Mouse (Mus musculus) embryonic fibroblast, embryonic 13.5 days (primary cell): Measurements from ENCODE around the gene Josd2. TPM values are rescaled to one million over a fixed set of nuclear protein-coding genes. Genes with fewer than 3 reads are reported as not detected.

Experiments
- H3K27ac ChIP-seq: 2 replicates; pipeline ENCODE4 v1.5.1; 2012; ENCODE audit warnings: low read length, control low read depth, inconsistent platforms; ENCODE audit not compliant: insufficient read depth
- H3K4me1 ChIP-seq: 2 replicates; pipeline ENCODE4 v1.6.1; 2011; ENCODE audit warnings: low read length; ENCODE audit not compliant: control insufficient read depth, insufficient read depth
- H3K4me3 ChIP-seq: 2 replicates; pipeline ENCODE4 v1.5.1; 2011; ENCODE audit warnings: mild to moderate bottlenecking, control low read depth, low read length; ENCODE audit not compliant: insufficient read depth
- CTCF ChIP-seq: IDR thresholded peaks from 2 replicates; pipeline ENCODE4 v1.5.1; 2011; ENCODE audit warnings: mild to moderate bottlenecking, control low read depth, low read length, moderate library complexity, borderline replicate concordance; ENCODE audit not compliant: insufficient read depth
- POLR2A ChIP-seq: IDR thresholded peaks from 2 replicates; pipeline ENCODE4 v1.6.1; 2011; ENCODE audit warnings: low read depth, mild to moderate bottlenecking, control low read depth, low read length, moderate library complexity
- polyA plus RNA-seq: library from polyadenylated mRNA; stranded (reverse); fragments of >200 nt; gene quantifications from 2 replicates; pipeline ENCODE4 v1.2.4, GENCODE M21; 2011; ENCODE audit warnings: low read depth; ENCODE audit not compliant: missing spikeins, insufficient read length

Josd2 gene
- polyA plus RNA-seq, 1 experiment: 53.9 TPM

- Histone ChIP-seq H3K27ac (no peak overlapping the region), H3K4me3 (no peak overlapping the region), H3K4me1 (no peaks in the 10 kb centered on the region)
- TF ChIP-seq POLR2A (no peak), CTCF (no peak)
Measured at GRCm38 (mm10) chr7:44446070-44446855, 21.5 kb upstream of the Josd2 start.

GRCm38 (mm10) chr7:44453256-44453655 lies 14.5 kb upstream of the Josd2 start:
- Histone ChIP-seq H3K27ac (no peak overlapping the region), H3K4me3 (no peak overlapping the region), H3K4me1 (no peaks in the 10 kb centered on the region)
- TF ChIP-seq CTCF (no peak), POLR2A (no peak)

- Histone ChIP-seq H3K27ac (no peak overlapping the region), H3K4me1 (no peaks in the 10 kb centered on the region), H3K4me3 (no peak overlapping the region)
- TF ChIP-seq CTCF (no peak), POLR2A (no peak)
Measured at GRCm38 (mm10) chr7:44456302-44456701, 11.5 kb upstream of the Josd2 start.

- no peak overlapping the region for H3K4me3 ChIP-seq
- TF ChIP-seq CTCF: no peak
- TF ChIP-seq POLR2A: no peak
- no peak overlapping the region for H3K27ac ChIP-seq
- H3K4me1 ChIP-seq: no peaks in the 10 kb centered on the region
Measured at GRCm38 (mm10) chr7:44460067-44460466, 7.7 kb upstream of the Josd2 start.

GRCm38 (mm10) chr7:44460767-44461502 lies 6.8 kb upstream of the Josd2 start:
- TF ChIP-seq POLR2A (no peak), CTCF (no peak)
- H3K4me1 ChIP-seq: no peaks in the 10 kb centered on the region
- no peak overlapping the region for H3K4me3 ChIP-seq
- H3K27ac ChIP-seq: no peak overlapping the region

- TF ChIP-seq POLR2A (no peak), CTCF (no peak)
- Histone ChIP-seq H3K27ac (no peak overlapping the region), H3K4me3 (no peak overlapping the region), H3K4me1 (no peaks in the 10 kb centered on the region)
Measured at GRCm38 (mm10) chr7:44461503-44462217, 6.1 kb upstream of the Josd2 start.

- Histone ChIP-seq H3K27ac (no peak overlapping the region), H3K4me3 (no peak overlapping the region)
- no peak for TF ChIP-seq POLR2A
Measured at GRCm38 (mm10) chr7:44462218-44463055, 5.3 kb upstream of the Josd2 start.

GRCm38 (mm10) chr7:44463056-44463425 lies 4.7 kb upstream of the Josd2 start:
- no peak overlapping the region for H3K4me3 ChIP-seq
- no peaks in the 10 kb centered on the region for H3K4me1 ChIP-seq
- no peak overlapping the region for H3K27ac ChIP-seq
- TF ChIP-seq POLR2A (no peak), CTCF (no peak)

More at GRCm38 (mm10) chr7:44462218-44463055, 5.3 kb upstream of the Josd2 start:
- no peaks in the 10 kb centered on the region for H3K4me1 ChIP-seq

- Histone ChIP-seq H3K4me3 (no peak overlapping the region), H3K4me1 (no peaks in the 10 kb centered on the region), H3K27ac (no peak overlapping the region)
- no peak for TF ChIP-seq CTCF
- no peak for TF ChIP-seq POLR2A
Measured at GRCm38 (mm10) chr7:44463556-44464225, 4.1 kb upstream of the Josd2 start.
